Mouse (Mus musculus): ENCODE data around the gene Mpst. TPM values are rescaled to one million over a fixed set of nuclear protein-coding genes. Genes with fewer than 3 reads are reported as not detected.

Gene Mpst
- polyA plus RNA-seq, 1 experiment from 2014 or later = 2.3 TPM

- H3K4me2 ChIP-seq (ENCODE audit: low read depth, severe bottlenecking) = peak overlapping the region; percentile 64
- H3K4me1 ChIP-seq (ENCODE audit: control insufficient read depth, insufficient read depth, low read length) = peaks cover 19% of the 10 kb centered on the region
- H3K4me3 ChIP-seq (ENCODE audit: low read depth, low read length) = peak overlapping the region; percentile 15
- DNase-seq (ENCODE audit: low spot score) = peak; percentile 67
- no peak for ATAC-seq (ENCODE audit: insufficient number of reproducible peaks, low FRiP score, low TSS enrichment, low read depth)
- peak overlapping the region; percentile 43 for H3K9ac ChIP-seq (ENCODE audit: low read length)
- H3K27ac ChIP-seq (replicated peaks; ENCODE audit: low read depth, low read length) = no peak overlapping the region
- WGBS = 8% methylated on average over 31 of the region's 32 CpGs
- no peaks in the 10 kb centered on the region for H3K9me3 ChIP-seq (ENCODE audit: control insufficient read depth, low read length)
- no peaks in the 10 kb centered on the region for H3K36me3 ChIP-seq (ENCODE audit: control insufficient read depth, insufficient read depth, low read length)
- H3K27me3 ChIP-seq (ENCODE audit: control insufficient read depth, insufficient read depth, low read length) = no peaks in the 10 kb centered on the region
Measured at GRCm38 (mm10) chr15:78436380-78437192, 30.4 kb downstream of the Mpst start.

- WGBS = 21% methylated on average over 23 of the region's 23 CpGs
- peaks cover 19% of the 10 kb centered on the region for H3K4me1 ChIP-seq (ENCODE audit: control insufficient read depth, insufficient read depth, low read length)
- DNase-seq (ENCODE audit: low spot score) = peak; percentile 51
Measured at GRCm38 (mm10) chr15:78437237-78438017, 31.2 kb downstream of the Mpst start.

GRCm38 (mm10) chr15:78438018-78438394, 31.8 kb downstream of the Mpst start:
- Histone ChIP-seq H3K9me3 (ENCODE audit: control insufficient read depth, low read length) (no peaks in the 10 kb centered on the region), H3K4me2 (ENCODE audit: low read depth, severe bottlenecking) (no peak overlapping the region), H3K27ac (replicated peaks; ENCODE audit: low read depth, low read length) (no peak overlapping the region), H3K4me1 (ENCODE audit: control insufficient read depth, insufficient read depth, low read length) (peaks cover 19% of the 10 kb centered on the region), H3K4me3 (ENCODE audit: low read depth, low read length) (no peak overlapping the region), H3K27me3 (ENCODE audit: control insufficient read depth, insufficient read depth, low read length) (no peaks in the 10 kb centered on the region), H3K9ac (ENCODE audit: low read length) (no peak overlapping the region), H3K36me3 (ENCODE audit: control insufficient read depth, insufficient read depth, low read length) (no peaks in the 10 kb centered on the region)
- WGBS = 44% methylated on average over 4 of the region's 4 CpGs
- no peak for DNase-seq (ENCODE audit: low spot score)
- ATAC-seq (ENCODE audit: insufficient number of reproducible peaks, low FRiP score, low TSS enrichment, low read depth) = no peak

More at GRCm38 (mm10) chr15:78437237-78438017, 31.2 kb downstream of the Mpst start:
- Histone ChIP-seq H3K36me3 (ENCODE audit: control insufficient read depth, insufficient read depth, low read length) (no peaks in the 10 kb centered on the region), H3K9me3 (ENCODE audit: control insufficient read depth, low read length) (no peaks in the 10 kb centered on the region), H3K4me2 (ENCODE audit: low read depth, severe bottlenecking) (peak overlapping the region; percentile 64), H3K4me3 (ENCODE audit: low read depth, low read length) (peak overlapping the region; percentile 15; the same call in 1 of the 2 replicates), H3K9ac (ENCODE audit: low read length) (peak overlapping the region; percentile 43), H3K27me3 (ENCODE audit: control insufficient read depth, insufficient read depth, low read length) (no peaks in the 10 kb centered on the region), H3K27ac (replicated peaks; ENCODE audit: low read depth, low read length) (no peak overlapping the region; the same call in 1 of the 2 replicates)
- ATAC-seq (ENCODE audit: insufficient number of reproducible peaks, low FRiP score, low TSS enrichment, low read depth) = no peak

- Histone ChIP-seq H3K27ac (replicated peaks; ENCODE audit: low read depth, low read length) (no peak overlapping the region), H3K9ac (ENCODE audit: low read length) (no peak overlapping the region), H3K9me3 (ENCODE audit: control insufficient read depth, low read length) (no peaks in the 10 kb centered on the region), H3K4me3 (ENCODE audit: low read depth, low read length) (no peak overlapping the region), H3K4me2 (ENCODE audit: low read depth, severe bottlenecking) (no peak overlapping the region), H3K4me1 (ENCODE audit: control insufficient read depth, insufficient read depth, low read length) (peaks cover 19% of the 10 kb centered on the region), H3K27me3 (ENCODE audit: control insufficient read depth, insufficient read depth, low read length) (no peaks in the 10 kb centered on the region), H3K36me3 (ENCODE audit: control insufficient read depth, insufficient read depth, low read length) (no peaks in the 10 kb centered on the region)
- WGBS = 49% methylated on average over 8 of the region's 8 CpGs
- ATAC-seq (ENCODE audit: insufficient number of reproducible peaks, low FRiP score, low TSS enrichment, low read depth) (no peak), DNase-seq (ENCODE audit: low spot score) (no peak)
Measured at GRCm38 (mm10) chr15:78438505-78438904, 32.3 kb downstream of the Mpst start.

GRCm38 (mm10) chr15:78438973-78439372, 32.8 kb downstream of the Mpst start:
- Histone ChIP-seq H3K27me3 (ENCODE audit: control insufficient read depth, insufficient read depth, low read length) (no peaks in the 10 kb centered on the region), H3K4me1 (ENCODE audit: control insufficient read depth, insufficient read depth, low read length) (peaks cover 19% of the 10 kb centered on the region), H3K9ac (ENCODE audit: low read length) (no peak overlapping the region), H3K4me2 (ENCODE audit: low read depth, severe bottlenecking) (no peak overlapping the region), H3K27ac (replicated peaks; ENCODE audit: low read depth, low read length) (no peak overlapping the region), H3K4me3 (ENCODE audit: low read depth, low read length) (no peak overlapping the region), H3K36me3 (ENCODE audit: control insufficient read depth, insufficient read depth, low read length) (no peaks in the 10 kb centered on the region), H3K9me3 (ENCODE audit: control insufficient read depth, low read length) (no peaks in the 10 kb centered on the region)
- ATAC-seq (ENCODE audit: insufficient number of reproducible peaks, low FRiP score, low TSS enrichment, low read depth) (no peak), DNase-seq (ENCODE audit: low spot score) (no peak)
- WGBS = 66% methylated on average over 9 of the region's 9 CpGs

- Histone ChIP-seq H3K9me3 (ENCODE audit: control insufficient read depth, low read length) (no peaks in the 10 kb centered on the region), H3K4me2 (ENCODE audit: low read depth, severe bottlenecking) (no peak overlapping the region), H3K27ac (replicated peaks; ENCODE audit: low read depth, low read length) (no peak overlapping the region), H3K4me1 (ENCODE audit: control insufficient read depth, insufficient read depth, low read length) (peaks cover 7% of the 10 kb centered on the region), H3K4me3 (ENCODE audit: low read depth, low read length) (no peak overlapping the region), H3K36me3 (ENCODE audit: control insufficient read depth, insufficient read depth, low read length) (no peaks in the 10 kb centered on the region), H3K9ac (ENCODE audit: low read length) (no peak overlapping the region), H3K27me3 (ENCODE audit: control insufficient read depth, insufficient read depth, low read length) (no peaks in the 10 kb centered on the region)
- DNase-seq (ENCODE audit: low spot score) = no peak
- WGBS = 84% methylated on average over 19 of the region's 19 CpGs
- no peak for ATAC-seq (ENCODE audit: insufficient number of reproducible peaks, low FRiP score, low TSS enrichment, low read depth)
Measured at GRCm38 (mm10) chr15:78442231-78442630, 36.0 kb downstream of the Mpst start.

GRCm38 (mm10) chr15:78443857-78444256, 37.6 kb downstream of the Mpst start:
- H3K4me2 ChIP-seq (ENCODE audit: low read depth, severe bottlenecking) = no peak overlapping the region
- DNase-seq (ENCODE audit: low spot score) (no peak), ATAC-seq (ENCODE audit: insufficient number of reproducible peaks, low FRiP score, low TSS enrichment, low read depth) (no peak)
- no peaks in the 10 kb centered on the region for H3K27me3 ChIP-seq (ENCODE audit: control insufficient read depth, insufficient read depth, low read length)
- no peaks in the 10 kb centered on the region for H3K36me3 ChIP-seq (ENCODE audit: control insufficient read depth, insufficient read depth, low read length)
- no peaks in the 10 kb centered on the region for H3K4me1 ChIP-seq (ENCODE audit: control insufficient read depth, insufficient read depth, low read length)
- H3K9ac ChIP-seq (ENCODE audit: low read length) = no peak overlapping the region
- no peak overlapping the region for H3K4me3 ChIP-seq (ENCODE audit: low read depth, low read length)
- 46% methylated on average over 6 of the region's 6 CpGs for WGBS
- no peak overlapping the region for H3K27ac ChIP-seq (replicated peaks; ENCODE audit: low read depth, low read length)
- H3K9me3 ChIP-seq (ENCODE audit: control insufficient read depth, low read length) = no peaks in the 10 kb centered on the region

- H3K27me3 ChIP-seq (ENCODE audit: control insufficient read depth, insufficient read depth, low read length) = no peaks in the 10 kb centered on the region
- H3K36me3 ChIP-seq (ENCODE audit: control insufficient read depth, insufficient read depth, low read length) = no peaks in the 10 kb centered on the region
- no peaks in the 10 kb centered on the region for H3K9me3 ChIP-seq (ENCODE audit: control insufficient read depth, low read length)
- H3K27ac ChIP-seq (replicated peaks; ENCODE audit: low read depth, low read length) = no peak overlapping the region
- peak overlapping the region; percentile 27; the same call in 1 of the 2 replicates for H3K9ac ChIP-seq (ENCODE audit: low read length)
- H3K4me1 ChIP-seq (ENCODE audit: control insufficient read depth, insufficient read depth, low read length) = no peaks in the 10 kb centered on the region
- H3K4me2 ChIP-seq (ENCODE audit: low read depth, severe bottlenecking) = no peak overlapping the region
- no peak overlapping the region for H3K4me3 ChIP-seq (ENCODE audit: low read depth, low read length)
- ATAC-seq (ENCODE audit: insufficient number of reproducible peaks, low FRiP score, low TSS enrichment, low read depth) = no peak
- DNase-seq (ENCODE audit: low spot score) = no peak
- 49% methylated on average over 7 of the region's 7 CpGs for WGBS
Measured at GRCm38 (mm10) chr15:78447121-78447520, 40.9 kb downstream of the Mpst start.

Measured in limb, embryonic 11.5 days (tissue).